Mouse (Mus musculus): ENCODE data around the gene Dbn1. TPM values are rescaled to one million over a fixed set of nuclear protein-coding genes. Genes with fewer than 3 reads are reported as not detected.

Gene Dbn1
- total RNA-seq, 4 experiments from 2014 or later = 13.6 to 33.8 (median 24.0) TPM

GRCm38 (mm10) chr13:55477492-55477891 lies 10.4 kb downstream of the Dbn1 start:
- no peak for DNase-seq

DNA sequence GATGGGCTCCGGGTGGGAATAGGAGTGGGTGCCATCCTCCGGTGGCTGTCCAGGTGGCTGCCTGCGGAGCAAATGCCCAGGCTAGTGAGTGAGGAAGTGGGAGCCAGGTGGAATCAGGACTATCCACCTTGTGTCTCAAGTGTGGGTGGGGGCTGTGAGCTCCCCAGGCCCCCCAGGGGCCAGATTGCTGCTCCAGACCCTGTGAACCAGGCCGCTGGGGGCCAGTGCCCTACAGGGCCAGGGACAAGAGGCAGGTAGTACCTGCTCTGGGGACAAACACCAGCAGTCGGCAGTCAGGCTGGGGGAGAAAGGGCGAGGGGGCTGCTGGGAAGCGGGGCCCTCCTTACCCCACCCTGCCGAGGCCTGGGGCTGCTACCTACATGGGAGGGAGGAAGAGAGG lies 11.7 kb downstream of the Dbn1 start:
- no peak for DNase-seq

DNA sequence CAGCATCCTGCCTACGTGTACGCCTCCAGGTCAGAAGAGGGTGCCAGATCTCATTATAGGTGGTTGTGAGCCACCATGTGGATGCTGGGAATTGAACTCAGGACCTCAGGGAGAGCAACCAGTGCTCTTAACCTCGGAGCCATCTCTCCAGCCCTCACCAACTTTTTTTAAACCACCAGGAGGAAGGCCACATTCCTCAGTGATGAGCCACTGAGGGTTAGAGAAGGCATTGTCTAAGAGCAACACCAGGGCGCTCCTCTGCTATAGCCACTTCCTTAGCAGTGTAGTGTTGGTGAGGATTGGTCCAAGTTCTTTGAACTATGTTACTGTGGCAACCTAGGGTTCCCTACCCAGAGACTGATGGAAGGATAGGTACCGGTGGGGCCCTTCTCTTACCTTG lies 12.2 kb downstream of the Dbn1 start:
- no peak for DNase-seq

DNA sequence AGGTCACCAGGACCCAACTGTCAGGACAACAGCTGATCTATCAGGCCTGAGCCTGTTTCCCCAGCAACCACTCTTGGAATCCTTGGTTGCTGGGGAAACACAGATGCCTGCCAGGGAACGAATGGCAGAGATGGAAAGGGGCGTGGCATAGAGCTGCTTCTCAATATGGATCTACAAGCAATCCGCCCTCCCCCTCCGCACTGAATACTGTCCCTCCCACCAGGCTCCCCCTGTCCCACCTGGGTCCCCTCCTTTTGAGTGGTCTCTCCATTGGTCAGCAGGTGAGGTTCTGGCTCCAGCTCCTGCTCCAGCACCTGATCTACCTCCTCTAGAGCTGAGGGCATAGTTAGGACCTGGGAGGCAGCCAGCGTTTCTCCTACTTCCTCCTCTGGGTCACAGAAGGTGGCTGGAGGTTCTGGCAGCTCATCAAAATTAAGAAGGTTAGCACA lies 13.3 kb downstream of the Dbn1 start:
- no peak for DNase-seq

DNA sequence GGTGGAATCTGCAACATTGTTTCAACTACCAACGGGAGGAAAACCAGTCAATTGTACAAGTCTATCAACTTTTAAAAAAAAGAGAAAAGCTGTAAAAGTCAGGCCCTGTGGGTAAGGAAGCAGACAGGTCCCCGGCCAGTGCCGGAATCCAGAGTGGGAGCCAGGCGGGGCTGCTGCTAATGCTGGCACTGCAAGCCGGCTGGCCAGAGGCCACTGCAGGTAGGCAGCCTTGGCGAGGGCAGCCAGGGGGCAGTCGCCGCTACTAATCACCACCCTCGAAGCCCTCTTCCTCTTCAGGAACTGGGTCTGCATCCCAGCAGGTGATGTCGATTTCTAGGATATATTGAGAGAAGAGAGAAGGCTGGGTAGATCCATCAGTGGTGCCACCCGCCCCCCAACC lies 13.9 kb downstream of the Dbn1 start:
- no peak for DNase-seq

DNA sequence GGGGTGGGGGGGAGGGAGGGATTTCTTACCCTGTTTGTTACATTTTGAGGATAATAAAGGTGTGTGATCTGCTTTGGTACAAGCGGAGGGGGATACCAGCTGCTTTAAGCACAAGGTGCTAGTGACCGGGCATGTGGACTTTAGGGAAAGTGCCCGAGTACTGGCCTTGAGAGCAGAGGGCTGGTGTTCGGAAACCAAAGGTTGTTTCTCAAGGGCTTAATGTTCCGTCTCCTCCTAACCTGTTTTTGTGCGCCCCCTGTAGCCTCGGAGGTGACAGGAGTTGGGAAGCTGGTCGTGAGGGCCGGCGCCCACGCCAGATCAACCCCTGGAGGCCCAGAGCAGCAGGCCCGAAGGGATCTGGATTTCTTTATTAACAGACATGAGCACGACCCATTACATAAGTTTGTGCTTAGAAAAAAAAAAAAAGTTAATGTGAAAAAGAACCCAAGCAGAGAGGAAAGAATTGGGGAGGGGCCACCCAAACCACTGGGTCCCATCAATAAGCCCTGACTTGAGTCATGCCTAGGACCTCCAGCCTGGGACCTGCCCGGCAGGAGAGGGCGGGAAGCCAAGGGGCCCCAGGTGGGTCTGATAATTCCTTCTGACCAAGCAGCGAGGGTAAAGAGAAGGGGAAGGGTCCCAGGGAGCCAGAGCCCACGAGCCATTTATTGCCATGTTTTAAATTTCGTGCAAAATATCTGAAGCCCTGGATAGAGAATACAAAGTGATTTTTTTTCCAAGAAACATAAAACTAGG lies 14.7 kb downstream of the Dbn1 start:
- no peak for DNase-seq

DNA sequence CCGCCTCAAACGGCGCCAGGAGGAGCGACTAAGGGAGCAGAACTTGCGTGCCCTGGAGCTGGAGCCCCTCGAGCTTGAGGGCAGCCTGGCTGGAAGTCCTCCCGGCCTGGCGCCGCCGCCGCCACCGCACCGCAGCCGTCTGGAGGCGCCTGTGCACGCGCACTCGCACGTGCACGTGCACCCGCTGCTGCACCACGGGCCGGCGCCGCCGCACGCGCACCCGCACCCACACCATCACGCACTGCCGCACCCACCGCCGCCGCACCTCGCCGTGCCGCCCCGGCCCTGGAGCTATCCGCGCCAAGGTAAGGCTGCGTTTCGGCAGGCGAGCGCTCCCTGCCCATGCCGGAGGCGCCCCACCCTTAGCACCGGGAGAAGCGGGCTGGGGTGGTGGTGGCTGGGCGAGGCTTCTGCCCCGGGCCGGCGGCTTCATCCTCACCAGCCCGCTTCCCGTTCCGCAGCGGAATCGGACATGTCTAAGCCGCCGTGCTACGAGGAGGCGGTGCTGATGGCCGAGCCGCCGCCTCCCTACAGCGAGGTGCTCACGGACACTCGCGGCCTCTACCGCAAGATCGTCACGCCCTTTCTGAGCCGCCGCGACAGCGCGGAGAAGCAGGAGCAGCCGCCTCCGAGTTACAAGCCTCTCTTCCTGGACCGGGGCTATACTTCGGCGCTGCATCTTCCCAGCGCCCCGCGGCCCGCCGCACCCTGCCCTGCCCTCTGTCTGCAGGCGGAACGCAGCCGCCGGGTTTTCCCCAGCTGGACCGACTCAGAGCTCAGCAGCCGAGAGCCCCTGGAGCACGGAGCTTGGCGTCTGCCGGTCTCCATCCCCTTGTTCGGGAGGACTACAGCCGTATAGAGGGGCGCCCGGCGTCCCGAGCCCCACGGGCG lies 15.5 kb downstream of the Dbn1 start:
- no peak for DNase-seq

- DNase-seq = no peak
Observed at GRCm38 (mm10) chr13:55471819-55472131, 16.1 kb downstream of the Dbn1 start.

GRCm38 (mm10) chr13:55471156-55471818 lies 16.6 kb downstream of the Dbn1 start:
- peak; percentile 77 for DNase-seq

DNA sequence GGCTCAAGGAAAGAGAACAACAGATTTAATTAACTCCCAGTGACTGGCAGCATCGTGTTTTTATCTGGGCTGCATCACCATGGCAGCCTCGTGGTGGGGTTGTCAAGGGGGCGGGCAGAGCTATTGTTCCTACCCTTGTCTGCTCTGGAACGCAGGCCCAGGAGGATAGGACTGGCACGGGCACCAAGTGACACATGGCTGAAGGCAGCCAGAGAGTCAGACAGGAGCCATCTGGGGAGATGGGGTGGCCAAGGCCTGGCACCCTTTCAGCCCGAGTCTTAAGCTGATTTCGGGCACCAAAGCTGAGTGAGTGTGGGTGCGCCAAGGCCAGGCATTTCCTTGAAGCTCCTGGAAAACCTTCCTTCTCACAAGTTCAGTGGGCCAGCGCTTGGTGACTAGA lies 17.5 kb downstream of the Dbn1 start:
- no peak for DNase-seq

DNA sequence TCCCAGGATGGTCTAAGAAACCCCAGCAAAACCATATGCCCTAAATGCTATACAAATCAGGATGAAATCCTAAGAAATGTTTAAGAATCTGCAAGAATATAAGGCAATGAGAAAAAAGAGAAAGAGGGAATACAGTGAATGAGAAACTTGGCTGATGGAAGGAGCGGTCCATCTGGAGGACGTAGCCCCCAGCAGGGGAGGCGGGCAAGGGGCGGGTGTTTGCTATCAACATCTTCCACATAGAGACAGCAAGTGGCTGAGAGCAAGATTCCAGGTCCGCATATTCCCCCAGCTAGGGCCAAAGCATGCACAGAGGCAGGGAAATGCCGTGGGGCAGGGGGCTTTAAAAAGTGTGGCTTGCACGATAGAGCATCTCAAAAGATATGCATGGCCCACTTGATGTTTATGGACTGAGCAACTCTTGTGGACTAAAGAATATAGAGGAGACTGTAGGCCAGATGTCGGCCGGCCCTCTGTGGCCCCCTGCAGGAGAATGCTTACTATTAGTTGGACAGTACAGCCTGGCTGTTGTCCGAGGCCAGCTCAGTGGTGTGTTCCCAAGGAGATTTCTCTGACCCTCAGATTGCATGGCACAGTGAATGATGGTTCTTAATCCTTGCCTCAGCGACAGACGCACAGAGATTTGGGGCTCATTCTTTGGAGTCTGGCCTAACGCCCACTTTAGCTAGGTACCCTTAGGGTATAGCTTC lies 18.9 kb downstream of the Dbn1 start:
- DNase-seq = no peak

DNA sequence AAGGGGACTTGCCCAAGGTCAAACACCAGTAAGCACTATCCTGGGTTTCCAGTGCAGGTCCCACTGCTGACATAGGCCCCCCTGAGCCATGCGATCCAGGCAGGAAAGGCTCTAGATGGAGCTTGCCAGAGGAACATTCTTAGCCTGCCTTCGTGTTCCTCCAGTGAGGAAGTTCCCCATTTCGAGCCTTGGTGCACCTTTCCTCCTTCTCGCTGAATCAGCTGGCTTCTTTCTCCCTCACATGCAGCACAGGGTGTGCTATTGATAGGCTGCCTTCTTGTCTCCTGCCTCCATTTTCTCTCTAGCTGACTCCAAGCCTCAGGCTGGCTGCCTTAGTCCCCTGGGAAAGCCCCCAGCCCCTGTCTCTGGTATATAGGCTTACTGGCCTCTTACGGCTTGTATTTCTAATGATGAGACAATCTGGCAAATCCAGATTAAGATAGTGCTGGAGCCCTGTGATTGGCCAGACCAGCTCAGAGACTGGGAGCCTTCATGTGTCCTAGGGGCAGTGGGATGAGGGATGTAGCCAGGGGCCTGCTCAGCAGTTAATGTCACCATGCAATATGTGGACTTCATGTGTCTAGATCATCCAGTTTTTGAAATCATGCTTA lies 22.0 kb downstream of the Dbn1 start:
- DNase-seq = no peak

GRCm38 (mm10) chr13:55465184-55465583 lies 22.7 kb downstream of the Dbn1 start:
- DNase-seq = no peak

DNA sequence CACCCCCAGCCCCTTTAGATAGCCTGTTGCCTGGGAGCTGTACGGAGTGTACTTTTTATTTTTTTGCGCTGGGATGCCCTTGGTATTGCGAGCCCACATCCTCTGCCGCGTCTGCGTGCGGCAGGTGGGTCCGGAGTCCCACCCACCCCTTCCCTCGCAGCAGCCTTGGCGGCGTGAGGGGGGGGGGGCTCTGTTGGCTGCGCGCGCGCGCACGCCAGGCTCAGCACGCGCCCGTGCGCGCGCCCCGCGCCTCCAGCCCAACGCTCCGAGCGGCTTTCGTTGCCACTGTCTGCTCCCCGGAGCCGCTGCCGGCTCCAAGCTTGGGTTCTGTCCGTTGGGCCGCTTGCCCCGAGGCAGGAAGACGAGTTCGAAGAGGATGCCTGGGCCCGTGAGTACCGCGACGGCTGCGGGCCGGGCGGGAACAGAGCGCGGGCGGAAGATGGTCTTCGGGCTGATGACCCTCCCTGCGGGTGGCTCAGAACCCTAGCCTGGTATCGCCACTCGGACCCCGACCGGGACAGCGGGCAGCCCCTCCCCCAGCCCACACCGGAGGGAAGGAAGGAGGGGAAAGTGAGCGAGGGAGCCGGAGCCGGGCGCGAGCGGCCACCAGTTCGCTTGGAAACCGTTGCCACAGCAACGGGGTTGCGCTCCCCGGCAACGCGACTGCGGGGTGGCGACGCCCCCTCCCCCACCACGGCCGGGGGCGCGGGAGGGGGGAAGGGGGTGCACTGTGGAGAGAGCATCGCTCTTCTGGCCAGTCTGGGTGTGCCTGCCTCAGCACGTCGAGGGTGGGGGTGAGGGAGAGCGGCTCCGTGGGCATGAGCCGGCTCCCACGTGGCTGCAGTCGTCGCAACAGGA lies 23.7 kb downstream of the Dbn1 start, which contains the start of gene Prr7:
Gene Prr7, plus strand, starts transcription at position 241 of the 858 bp plus-strand sequence.
- DNase-seq = no peak

DNA sequence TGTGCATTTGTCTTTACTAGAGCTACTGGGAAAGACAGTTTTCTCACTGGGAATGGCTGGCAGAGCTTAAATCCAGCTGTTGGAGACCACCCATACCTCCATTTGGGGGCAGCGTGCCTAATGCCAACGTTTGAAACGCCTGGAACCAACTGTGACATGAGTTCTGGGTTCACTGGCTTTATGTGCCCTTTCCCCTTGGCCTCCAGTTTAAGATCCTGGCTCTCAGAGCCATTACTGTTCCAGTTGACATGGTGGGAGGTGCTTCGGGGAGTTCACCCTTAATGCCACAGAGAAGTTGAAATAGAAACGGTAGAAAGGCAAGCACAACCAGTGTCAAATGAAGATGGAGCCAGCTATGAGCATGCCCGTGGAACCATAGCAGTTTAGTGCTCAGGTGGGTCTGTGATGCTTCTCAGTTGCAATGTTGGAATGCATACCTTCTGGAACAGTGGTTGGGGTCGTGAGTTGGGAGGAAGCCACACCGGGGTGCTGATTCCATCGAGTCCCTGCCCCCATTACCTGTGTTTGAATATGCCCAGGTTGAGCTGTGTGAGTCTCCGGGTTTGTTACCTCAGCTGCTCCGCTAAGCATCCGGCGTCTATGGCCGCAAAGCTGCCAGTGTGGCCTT lies 24.4 kb downstream of the Dbn1 start:
- DNase-seq = no peak

DNA sequence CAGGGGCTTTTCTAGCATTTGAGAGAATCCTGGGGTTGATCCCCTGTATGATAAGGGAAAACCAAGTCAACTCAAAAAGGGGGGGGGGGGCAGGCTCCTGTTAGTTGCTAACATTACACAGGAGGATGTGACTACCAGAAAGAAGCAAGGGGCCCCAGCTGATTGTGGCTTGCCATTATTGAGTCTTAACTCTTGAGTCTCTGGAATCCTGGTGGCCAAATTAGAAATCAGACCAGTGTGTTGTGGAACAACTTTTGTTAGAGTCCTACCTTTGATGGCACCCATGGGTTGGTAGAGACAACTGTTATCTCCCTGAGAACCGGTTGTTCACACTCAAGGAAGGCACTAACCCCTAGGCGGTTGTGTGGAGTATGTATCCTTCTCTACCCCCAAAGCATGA lies 24.9 kb downstream of the Dbn1 start:
- DNase-seq = no peak

DNA sequence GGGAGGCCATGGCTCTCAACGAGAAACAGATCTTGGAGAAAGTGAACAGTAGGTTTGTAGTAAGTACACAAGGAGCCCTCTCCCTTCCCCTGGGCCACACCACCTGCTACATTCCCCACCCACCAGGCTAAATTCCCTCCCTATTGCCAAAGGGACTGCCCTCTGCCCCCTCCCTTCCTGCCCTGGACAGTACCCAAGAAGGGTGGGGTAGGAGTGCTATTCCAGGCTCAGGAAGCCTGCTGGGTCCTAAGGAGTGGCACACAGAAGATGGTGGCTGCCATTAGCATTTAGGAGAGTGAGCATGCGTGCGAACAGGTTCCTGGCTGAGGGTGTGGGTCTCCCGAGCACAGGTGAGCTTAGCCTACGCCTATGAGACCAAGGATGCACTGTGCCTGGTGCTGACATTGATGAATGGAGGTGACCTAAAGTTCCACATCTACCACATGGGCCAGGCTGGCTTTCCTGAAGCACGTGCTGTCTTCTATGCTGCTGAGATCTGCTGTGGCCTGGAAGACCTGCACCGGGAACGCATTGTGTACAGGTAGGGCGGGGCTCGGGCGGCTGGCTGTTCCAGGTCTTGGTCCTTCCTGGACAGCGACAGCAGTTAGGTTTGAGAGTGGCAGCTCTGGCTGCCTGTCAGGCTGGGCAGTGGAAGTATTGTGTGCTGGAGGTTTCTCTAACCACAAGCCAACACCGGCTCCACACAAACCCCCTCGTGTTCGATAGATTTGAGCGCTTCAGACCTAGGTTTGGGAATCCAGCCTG lies 35.9 kb downstream of the Dbn1 start:
- DNase-seq = no peak

DNA sequence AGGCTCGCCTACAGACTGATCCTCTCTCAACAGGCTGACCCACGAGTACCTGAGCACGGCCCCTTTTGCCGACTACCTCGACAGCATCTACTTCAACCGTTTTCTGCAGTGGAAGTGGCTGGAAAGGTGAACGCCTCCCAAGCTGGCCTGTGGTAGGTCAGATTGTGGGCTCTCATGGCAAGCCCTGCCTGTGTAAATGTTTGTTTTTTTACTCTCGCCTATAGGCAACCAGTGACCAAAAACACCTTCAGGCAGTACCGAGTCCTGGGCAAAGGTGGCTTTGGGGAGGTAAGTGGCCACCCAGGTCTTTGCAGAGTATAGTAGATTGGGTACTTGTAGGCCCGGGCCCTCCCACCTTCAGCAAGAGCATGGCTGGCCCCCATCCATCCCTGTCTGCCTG lies 36.6 kb downstream of the Dbn1 start:
- DNase-seq = no peak

- peak; percentile 87 for DNase-seq
Observed at GRCm38 (mm10) chr13:55450511-55450980, 37.4 kb downstream of the Dbn1 start.
